Mouse (Mus musculus): ENCODE measurements around the gene Tnxb.

Tnxb gene

DNA sequence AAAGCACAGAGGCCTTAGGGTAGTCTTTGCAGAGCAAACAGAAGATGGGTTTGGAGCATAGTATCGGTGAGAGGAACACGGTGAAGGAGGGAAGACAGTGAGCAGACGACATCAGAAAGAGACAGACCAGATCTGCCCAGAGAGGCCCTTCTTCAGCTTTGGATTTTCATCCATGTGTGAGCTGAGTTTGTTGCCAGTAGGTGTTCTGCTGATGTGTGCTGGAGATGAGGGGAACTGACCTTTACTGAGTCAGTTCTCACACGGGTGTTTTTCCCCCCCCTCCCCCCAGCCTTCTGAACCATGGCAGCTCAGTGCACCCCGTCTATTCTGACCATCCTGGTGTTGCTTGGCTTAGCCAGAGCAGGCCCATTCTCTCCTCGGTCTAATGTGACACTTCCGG lies at the start of gene Tnxb:
TSS of gene Tnxb (plus strand) at position 301 of the 400 bp plus-strand sequence.
- DNase-seq (ENCODE audit: extremely low spot score): no peak

DNA sequence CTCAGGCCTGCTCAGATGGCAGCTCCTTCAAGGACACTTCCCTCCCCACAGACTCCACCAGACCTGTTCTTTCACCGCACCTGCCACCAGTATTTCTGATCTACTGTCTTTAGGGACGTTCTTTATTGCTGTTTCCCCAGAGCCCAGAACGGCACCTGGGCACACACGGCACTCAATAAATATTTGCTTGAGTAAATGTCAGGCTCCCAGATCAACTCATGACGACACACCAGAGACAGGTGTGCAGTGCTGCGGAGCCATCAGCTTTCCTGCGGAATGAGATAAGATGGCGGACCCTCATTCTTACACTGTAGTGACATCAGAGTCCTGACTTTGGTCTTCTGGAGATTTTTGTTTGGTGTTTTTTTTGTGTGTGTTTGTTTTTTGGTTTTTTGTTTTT lies 49.3 kb upstream of the Tnxb start:
- no peak for DNase-seq (ENCODE audit: extremely low spot score)

DNA sequence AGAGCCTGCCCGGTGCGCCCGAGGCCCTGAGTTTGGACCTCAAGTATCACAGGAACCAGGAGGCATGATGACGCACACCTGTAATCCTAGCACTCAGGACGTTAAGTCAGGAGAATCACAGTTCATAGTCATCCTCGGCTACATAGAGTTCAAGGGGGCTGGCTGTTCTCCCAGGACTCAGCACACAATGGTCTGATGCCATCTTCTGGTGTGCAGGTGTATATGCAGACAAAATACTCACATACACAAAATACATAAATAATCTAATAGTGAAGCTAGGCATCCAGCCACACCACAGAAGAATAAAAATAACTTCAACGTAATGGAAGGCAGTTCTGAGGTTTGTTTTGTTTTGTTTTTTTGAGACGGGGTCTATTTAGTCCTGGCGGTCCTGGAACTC lies 47.2 kb upstream of the Tnxb start:
- DNase-seq (ENCODE audit: extremely low spot score): no peak

DNA sequence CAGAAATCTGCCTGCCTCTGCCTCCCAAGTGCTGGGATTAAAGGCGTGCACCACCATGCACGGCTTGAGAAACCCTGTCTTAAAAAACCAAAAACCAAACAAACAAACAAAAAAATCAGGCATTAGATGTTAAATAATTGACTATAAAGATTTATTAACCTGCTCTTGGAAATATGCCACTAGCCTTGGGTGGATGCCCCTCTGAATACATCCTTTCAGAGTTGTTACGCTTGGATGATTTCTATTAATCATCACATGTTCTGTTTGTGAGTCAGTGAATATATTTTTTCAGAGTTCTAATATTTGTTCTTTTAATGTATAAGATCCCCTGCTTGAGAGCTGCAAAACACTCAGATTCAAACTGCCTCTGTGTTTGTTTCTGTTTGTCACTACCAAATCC lies 45.4 kb upstream of the Tnxb start:
- DNase-seq (ENCODE audit: extremely low spot score): no peak

DNA sequence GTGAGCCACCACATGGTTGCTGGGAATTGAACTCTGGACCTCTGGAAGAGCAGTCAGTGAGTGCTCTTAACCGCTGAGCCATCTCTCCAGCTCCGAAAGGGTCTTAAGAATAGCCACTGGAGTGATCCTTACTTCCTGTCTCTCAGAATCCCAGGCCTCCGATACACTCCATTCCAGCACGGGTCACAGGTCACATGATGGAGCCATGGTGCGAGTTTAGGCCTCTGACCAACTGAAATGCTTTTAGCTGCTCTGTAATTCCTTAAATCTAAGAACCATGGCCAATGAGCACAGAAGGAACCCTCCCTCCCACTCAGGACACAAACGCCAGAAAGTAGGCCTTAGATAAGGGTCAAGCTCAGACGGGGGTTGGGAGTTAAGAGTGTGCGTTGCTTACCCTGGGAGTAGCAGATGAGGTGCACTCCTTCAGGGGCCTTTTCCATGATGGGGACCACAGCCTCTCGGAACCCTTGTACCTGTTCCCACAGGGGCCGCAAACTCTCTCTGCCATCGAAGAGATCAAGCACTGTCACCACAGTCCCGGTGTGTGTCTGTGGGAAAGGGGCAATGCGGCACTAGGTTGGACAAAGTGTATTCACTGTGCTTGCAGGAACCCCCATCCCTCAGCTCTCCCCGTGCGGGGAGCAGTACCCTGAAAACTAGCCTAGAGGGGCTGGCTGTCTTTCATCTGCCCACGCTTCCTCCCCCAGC lies 44.1 kb upstream of the Tnxb start:
- no peak for DNase-seq (ENCODE audit: extremely low spot score)

DNA sequence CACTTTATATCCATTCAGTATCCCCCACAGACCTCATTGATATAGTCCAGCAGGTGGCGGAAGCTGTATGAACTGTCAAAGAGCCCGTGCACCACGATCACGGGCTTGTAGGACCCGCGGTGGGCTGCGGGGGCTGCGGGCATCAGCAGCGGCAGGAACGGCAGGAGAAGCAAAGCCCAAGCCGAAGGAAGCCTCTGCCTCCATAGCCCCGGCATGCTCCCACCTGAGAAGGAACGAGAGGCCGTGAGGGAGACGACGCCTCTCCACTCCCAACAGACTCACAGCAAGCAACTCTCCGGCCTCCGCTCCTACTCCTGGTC lies 43.6 kb upstream of the Tnxb start:
- peak; percentile 51 for DNase-seq (ENCODE audit: extremely low spot score)

DNA sequence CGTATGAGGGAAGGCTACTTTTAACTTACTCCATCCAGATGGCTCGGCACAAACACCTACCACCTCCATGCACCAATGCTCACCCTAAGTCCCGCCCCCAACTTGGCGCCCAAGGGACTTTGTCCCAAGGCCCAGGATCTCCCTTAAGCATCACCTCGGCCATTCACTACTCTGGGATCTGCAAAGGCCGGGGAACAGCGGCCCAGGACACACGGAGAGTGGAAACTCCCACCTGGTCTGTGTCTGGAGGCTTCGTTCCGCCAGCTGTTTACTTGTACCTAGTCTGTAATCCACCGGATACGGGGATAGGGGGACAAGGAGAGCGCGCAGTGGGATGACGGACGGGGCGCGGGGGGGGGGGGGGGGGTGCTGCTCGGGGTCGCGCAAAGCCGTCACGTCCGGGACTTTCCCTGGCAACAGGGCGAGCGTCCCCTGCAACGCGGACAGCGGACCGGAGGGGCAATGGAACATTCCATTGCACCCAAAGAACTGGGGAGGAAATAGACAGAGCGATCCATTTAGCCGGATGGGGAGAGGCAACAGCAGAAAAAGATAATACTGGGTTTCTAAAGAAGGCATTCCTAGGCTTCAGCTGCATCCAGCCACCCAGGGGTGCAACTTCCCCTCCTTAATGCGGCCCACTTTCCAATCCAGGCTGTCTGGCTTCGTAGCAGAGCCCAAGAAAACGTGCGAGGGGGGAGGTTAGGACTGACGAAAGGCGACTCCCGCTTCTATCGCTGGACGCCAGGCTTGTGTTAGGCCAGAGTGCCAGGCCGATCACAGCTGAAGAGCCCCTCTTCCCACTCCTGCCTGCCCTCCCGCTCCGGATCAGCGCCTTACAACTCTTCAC lies 43.0 kb upstream of the Tnxb start:
- DNase-seq (ENCODE audit: extremely low spot score): peak; percentile 92

DNA sequence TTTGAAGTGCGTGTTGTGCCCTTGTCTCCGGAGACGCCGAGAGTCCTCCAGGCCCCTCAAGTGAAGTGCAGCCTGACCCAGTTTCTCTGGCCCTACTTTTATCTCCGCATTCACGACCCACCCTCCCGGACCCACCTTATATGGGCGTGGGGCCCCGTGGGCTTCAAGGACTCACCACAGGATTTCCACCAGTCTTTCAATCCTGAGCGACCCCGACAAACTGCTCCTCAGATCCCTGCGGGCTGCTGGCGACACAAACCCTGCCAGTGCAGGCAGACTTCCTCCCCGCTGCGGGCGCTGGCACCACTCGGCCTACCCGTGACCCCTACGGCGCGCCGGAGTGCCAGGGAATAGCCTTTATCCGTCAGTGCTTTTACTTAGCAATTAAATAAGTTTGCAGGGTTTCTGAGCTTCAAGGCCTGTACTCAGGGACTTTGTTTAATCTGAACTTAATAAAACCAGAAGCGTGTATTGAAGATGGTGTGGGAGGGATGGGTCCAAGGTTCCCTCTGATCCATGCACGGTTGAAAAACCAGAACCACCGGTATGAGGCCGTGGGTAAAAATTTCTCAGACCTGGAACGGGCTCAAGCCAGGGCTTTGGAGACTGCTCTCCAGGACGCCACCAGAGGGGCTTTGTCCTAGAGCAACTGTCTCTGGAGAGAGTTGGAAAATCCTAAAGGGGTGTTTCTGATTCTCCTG lies 42.2 kb upstream of the Tnxb start, which contains the start of gene Ppt2:
TSS of gene Ppt2 (minus strand) at position 568 of the 701 bp plus-strand sequence.
- DNase-seq (ENCODE audit: extremely low spot score): no peak

DNA sequence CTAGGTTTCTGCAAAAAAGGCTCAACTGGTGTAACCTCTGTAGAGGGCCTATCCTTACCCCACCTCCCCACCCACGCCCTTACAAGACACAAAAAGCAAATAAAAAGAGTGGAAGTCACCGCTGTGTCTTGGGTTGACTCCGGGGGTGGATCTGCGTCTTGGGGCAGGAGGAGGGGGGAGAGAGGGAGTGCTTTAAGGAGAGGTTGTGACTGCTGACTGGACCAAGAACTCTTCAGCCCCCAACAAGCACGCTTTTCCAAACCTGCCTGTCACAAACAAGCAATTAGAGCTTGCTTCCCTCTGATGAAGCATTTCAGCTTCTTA lies 41.7 kb upstream of the Tnxb start:
- DNase-seq (ENCODE audit: extremely low spot score): no peak

DNA sequence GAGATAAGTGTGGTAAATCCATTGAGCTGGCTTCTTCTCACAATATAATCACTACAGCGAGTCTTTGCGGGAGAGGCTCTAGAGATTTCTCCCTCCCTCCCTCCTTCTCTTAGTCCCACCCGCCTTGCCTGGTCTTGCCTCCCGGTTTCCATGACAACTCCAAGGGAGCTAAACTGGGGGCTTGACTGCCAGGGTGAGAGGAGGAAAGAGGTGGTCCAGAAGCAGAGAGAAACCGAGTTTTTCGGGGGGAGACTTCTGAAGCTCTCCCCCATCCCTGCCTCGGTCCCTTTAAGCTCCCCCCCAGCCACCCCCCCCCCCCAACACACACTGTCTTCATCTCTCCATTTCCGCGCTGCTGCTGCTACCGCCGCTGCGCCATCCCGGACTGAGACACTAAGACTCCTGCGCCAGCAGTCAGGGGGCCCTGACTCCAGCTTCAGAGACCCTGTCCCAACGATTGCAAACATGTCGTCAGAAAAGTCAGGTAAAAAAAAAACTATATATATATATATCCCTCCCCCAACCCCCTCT lies 41.0 kb upstream of the Tnxb start, which contains the start of gene Prrt1:
TSS of gene Prrt1 (plus strand) at position 313 of the 531 bp plus-strand sequence.
- peak; percentile 41 for DNase-seq (ENCODE audit: extremely low spot score)

DNA sequence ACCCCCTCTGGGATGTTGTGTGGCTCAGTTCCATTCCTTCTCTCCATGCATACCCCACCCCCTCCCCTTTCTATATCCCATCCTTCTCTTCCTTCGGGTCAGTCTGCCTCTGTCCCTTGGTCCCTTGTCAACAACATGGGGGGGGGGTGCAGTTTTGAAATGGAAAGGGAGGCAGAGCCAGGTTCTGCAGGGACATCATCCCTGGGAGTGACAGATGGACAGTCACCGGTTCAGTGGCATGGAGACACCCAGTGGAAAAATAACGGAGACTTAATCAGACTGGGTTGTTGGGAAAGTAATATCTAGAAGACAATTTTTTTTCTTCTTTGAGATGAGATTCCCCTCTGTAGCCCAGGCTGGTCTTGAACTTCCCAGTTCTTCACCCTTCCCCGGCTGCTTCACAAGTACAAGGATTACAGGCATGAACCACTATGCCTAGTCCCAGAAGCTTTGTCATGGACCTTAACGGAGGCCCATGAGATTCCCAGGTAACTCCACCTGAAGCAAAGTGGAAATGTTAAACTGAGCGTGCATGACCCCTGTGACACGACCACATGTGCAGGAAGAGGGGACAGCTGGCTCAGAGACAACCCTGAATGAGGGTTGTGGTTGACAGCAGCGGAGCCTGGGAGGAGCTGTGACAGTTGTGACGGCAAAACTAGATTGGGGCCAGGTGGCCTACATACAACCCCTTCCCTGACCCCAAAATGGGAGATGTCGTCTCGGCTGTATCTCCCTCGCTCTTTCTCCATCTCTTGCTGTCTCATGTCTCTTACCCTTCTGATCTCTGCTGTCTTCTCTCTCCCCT lies 40.3 kb upstream of the Tnxb start:
- no peak for DNase-seq (ENCODE audit: extremely low spot score)

DNA sequence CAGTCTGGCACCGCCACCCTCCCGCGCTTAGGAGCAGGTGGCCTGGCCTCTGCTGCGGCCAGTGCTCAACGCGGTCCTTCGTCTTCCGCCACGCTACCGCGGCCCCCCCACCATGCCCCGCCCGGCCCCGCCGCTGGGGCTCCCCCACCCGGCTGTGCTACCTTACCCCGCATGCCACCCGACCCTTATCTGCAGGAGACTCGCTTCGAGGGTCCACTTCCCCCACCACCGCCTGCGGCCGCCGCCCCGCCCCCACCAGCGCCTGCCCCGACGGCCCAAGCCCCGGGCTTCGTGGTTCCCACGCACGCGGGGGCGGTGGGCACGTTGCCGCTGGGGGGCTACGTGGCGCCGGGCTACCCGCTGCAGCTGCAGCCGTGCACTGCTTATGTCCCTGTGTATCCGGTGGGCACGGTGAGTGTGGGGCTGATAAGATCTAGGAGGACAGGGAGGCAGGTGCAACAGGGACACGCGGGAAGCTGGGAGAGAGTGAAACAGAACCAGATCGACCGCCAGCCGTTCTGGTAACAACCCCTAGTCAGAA lies 39.5 kb upstream of the Tnxb start:
- DNase-seq (ENCODE audit: extremely low spot score): no peak

DNA sequence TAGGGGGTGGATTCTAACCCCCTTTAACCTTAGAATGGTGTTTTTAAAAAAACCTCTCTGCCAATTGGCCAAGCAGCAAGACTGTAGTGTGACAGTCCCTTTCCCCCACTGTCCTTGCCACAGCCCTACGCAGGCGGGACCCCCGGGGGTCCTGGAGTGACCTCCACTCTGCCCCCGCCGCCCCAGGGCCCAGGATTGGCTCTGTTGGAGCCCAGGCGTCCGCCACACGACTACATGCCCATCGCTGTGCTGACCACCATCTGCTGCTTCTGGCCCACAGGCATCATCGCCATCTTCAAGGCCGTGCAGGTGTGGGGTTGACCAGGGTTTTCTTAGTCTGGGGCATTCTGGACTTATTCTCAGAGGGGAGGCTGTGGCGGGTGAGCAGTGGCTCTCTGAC lies 38.7 kb upstream of the Tnxb start:
- no peak for DNase-seq (ENCODE audit: extremely low spot score)

DNA sequence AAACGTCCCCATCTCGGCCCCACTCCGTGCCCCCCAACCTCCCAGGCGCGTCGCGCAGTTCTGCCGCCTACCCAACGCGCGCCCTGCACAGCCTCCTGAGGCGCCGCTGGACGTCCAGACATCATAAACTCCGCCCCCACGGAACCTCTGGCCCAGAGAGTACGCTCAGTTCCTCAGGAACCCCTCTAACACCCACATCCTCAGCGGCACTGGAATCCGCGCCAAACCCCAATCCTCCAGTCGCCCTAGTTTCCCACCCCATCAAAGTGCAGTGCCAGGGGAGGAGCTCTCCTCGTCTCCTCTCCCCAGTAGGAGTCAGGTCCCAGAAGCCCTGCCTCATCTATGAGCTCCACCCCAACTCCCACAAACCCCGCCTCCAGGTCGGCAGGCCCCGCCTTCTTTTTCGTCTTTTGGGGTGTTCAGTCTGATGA lies 38.1 kb upstream of the Tnxb start:
- DNase-seq (ENCODE audit: extremely low spot score): peak; percentile 69

DNA sequence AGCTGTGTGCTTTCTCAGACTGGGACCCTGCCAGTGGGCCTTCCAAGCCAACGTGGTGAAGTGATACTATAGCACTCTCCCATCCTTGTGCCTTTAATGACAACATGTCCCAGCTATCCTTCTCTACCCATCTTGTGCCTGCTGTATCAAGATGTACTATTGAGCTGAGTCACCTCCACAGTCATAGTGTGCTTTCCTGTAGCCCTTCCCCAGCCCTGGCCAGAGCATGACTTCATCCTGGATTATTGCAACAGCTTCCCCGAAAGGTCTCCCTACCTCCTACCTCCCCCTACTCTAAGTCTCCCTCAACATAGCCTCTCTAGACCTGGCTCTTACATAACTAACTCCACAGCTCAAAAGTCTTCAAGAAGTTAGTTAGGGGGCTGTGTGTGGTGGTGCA lies 34.7 kb upstream of the Tnxb start:
- DNase-seq (ENCODE audit: extremely low spot score): no peak

DNA sequence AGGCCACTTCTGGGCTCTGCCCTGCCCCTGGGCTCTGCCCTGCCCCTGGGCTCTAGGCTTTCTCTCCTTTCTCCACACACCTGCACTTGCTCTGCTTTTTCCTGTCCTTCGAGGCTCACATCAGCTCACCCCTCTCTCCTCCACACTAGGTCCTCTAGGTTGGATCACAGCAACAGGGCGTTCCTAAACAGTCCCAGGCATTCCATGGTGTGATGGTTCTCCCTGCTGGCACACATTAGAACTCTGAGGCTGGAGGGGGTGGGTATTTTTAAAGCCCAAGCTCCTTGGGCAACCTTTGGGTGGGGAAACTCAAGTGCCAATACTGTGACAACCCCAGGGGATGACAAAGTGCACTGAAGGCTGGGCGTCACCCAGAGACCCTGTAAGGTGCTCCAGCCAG lies 32.9 kb upstream of the Tnxb start:
- DNase-seq (ENCODE audit: extremely low spot score): no peak

DNA sequence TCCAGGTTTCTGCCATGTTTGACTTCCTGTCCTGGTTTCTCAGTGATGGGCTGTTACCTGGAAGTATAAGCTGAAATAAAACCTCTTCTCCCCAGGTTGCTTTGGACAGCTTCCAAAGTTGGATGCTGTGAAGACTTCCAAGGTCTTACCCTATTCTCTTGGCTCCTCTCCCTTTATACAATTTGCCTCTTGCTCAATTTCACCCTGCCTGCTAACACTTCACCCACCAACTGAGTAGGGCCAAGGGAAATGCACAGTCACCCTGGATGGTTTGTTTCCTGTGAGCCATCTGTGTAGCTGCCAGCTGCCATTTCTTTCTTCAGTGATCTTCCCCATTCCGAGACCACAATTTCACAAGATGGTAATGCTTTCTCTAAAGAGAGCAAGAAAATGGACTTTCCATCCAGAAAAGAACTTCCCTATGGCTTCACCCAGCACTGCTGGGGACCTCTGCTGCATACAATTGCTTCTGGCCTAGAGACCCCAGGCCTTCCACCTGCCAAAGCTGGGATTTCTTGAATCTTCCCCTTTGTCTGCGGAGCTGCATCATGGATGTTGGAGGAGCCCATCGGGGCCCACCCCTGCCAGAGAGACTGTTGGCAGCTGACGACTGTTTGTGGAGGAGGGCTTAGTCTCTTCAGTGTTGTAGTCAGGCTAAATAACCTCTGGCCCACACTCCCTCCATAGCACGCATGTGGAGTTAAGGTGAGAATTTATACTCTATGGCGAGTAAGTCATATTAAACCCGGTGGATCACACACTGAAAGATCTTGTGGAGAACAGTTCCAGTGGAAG lies 30.7 kb upstream of the Tnxb start:
- DNase-seq (ENCODE audit: extremely low spot score): no peak

DNA sequence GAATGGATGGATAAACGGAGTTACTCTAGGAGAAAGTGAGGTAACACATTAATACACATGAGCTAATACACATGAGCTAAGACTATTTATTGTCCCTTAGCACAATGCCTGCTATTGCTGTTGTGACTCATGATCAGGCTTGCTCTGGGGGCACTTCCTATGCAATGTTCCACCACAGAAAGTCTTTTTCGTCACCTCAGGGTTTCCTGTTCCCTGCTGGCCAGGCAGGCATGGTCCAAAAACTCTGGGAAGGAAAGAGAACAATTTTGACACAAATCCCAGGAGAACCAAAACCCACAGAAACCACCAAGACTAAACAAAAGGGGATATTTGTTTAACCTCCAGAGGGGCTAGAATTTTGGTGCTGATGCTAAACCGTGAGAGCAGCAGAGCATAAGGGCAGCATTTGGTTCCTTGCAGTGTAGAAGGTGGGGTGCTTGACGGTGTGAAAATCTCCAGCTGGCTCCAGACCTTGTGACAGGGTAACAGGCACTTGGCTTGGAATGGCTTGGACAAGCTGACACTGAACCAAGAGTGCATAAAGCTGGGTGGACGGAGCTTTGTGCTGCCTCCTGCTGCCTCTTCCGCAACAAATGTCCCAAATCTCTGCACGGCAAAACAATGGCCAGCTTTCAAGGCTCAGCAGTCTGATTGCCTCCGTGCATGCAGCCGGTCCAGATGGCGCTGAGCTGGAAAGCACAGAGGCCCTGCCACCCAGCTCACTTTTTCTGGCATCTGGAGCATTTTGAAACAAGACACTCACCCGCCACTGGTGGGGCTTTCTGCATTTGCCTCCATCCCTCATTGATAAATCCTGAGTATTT lies 29.3 kb upstream of the Tnxb start:
- DNase-seq (ENCODE audit: extremely low spot score): no peak

DNA sequence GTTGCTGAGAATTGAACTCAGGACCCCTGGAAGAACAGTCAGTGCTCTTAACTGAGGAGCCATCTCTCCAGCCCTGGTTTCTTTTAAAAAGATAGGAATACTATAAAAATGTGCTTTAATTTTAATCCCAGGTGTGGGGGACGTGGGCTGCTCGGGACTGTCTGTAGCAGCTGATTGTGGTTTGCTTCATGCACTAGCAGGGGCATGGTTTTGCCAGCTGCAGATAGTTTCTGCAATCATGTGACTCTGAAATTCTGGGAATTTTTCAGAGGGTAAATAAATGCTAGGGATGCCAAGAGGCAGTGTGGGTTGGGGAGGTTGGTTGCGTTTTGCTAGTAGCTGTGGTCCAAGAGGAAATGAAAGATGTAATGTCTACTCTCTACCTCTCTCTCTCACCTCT lies 28.4 kb upstream of the Tnxb start:
- no peak for DNase-seq (ENCODE audit: extremely low spot score)

DNA sequence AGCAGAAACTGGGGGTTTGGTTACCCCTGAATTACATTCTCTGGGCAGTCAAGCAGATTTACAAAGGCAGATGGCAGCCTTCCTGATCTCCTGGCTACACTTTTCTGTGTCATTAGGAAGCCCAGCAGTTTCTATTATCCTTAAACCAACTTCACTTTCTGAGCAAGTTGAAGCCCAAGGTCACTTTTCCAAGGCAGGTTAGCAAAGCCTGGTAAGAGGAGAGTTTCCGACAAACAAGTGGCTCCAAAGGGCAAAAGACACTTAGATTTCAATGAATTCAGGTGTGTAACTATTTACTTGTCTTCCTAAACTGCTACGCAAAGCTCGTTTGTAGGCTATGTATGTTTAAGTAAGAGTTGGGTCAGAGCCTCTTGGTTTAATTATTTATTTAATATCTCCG lies 27.0 kb upstream of the Tnxb start:
- DNase-seq (ENCODE audit: extremely low spot score): no peak

Measured in embryo, embryonic 9.5 days (tissue).